Mouse (Mus musculus) ES-E14 (cell line): ENCODE measurements around the gene Klhdc4. TPM values are rescaled to one million over a fixed set of nuclear protein-coding genes. Genes with fewer than 3 reads are reported as not detected.

Experiments
- DNase-seq: peaks from one replicate; pipeline ENCODE4 v3.0.0-alpha.2; 2013; ENCODE audit warnings: low read depth, low spot score
- H3K27ac ChIP-seq: 2 replicates; pipeline ENCODE4 v1.5.1; 2012; ENCODE audit warnings: low read depth, mild to moderate bottlenecking, low read length, moderate library complexity, mixed read lengths; ENCODE audit not compliant: poor library complexity, insufficient read depth, severe bottlenecking
- H3K36me3 ChIP-seq: 2 replicates; pipeline ENCODE4 v1.6.1; 2012; ENCODE audit warnings: mild to moderate bottlenecking, low read length, moderate library complexity, mixed read lengths; ENCODE audit not compliant: control insufficient read depth, poor library complexity, insufficient read depth, severe bottlenecking
- H3K4me1 ChIP-seq, 2 experiments: fragments of 150-350 bp in 1 of 2; sonication (generic) in 1 of 2; 2 replicates each; pipeline ENCODE4 v1.6.1; 2012; ENCODE audit warnings: low read length in 2 of 2, mild to moderate bottlenecking in 1 of 2, mixed read lengths in 1 of 2; ENCODE audit not compliant: control insufficient read depth in 2 of 2, insufficient read depth in 2 of 2, poor library complexity in 1 of 2
- H3K4me3 ChIP-seq, 2 experiments: fragments of 150-350 bp in 1 of 2; sonication (generic) in 1 of 2; 2 replicates each; pipeline ENCODE4 v1.5.1; 2012; ENCODE audit warnings: low read length in 2 of 2, low read depth in 1 of 2, mild to moderate bottlenecking in 1 of 2, mixed read lengths in 1 of 2; ENCODE audit not compliant: insufficient read depth in 1 of 2, poor library complexity in 1 of 2, severe bottlenecking in 1 of 2
- H3K9ac ChIP-seq: 2 replicates; pipeline ENCODE4 v1.6.1; 2012; ENCODE audit warnings: low read depth, mild to moderate bottlenecking, low read length, mixed read lengths; ENCODE audit not compliant: poor library complexity, insufficient read depth, severe bottlenecking
- H3K9me3 ChIP-seq: fragments of 150-350 bp; sonication (generic); 2 replicates; pipeline ENCODE4 v1.6.1; 2012; ENCODE audit warnings: low read depth, mild to moderate bottlenecking, low read length; ENCODE audit not compliant: control insufficient read depth, insufficient read depth
- CHD2 ChIP-seq: IDR thresholded peaks from 2 replicates; pipeline ENCODE4 v1.6.1; 2014; ENCODE audit warnings: mild to moderate bottlenecking, low read depth, low read length, inconsistent platforms
- HCFC1 ChIP-seq: IDR thresholded peaks from 2 replicates; pipeline ENCODE4 v1.6.1; 2012; ENCODE audit warnings: low read length, inconsistent platforms, borderline replicate concordance; ENCODE audit not compliant: insufficient read depth
- MAFK ChIP-seq: IDR thresholded peaks from 2 replicates; pipeline ENCODE4 v1.6.1; 2014; ENCODE audit warnings: mild to moderate bottlenecking, low read depth, low read length, inconsistent platforms; ENCODE audit not compliant: insufficient read depth
- ZC3H11A ChIP-seq: IDR thresholded peaks from 2 replicates; pipeline ENCODE4 v1.6.1; 2012; ENCODE audit warnings: low read depth, mild to moderate bottlenecking, inconsistent platforms, low read length, borderline replicate concordance
- ZNF384 ChIP-seq: IDR thresholded peaks from 2 replicates; pipeline ENCODE4 v1.6.1; 2012; ENCODE audit warnings: low read depth, low read length, inconsistent platforms
- in situ Hi-C, 2 experiments: fragments of 600-800 bp; cut with MboI; formaldehyde crosslinking; loops; one replicate each; pipeline ENCODE4 v1.15.1; 2025; ENCODE audit warnings: low sequenced_read_pairs in 2 of 2, inconsistent platforms in 1 of 2; ENCODE audit not compliant: unreplicated experiment in 2 of 2
- total RNA-seq: library from RNA; depleted of rRNA; stranded (reverse); fragments of 300-350 nt; gene quantifications from 2 replicates; pipeline ENCODE4 v1.2.3, GENCODE M21; 2012

Klhdc4 gene
- total RNA-seq, 1 experiment = 65.9 TPM

- Histone ChIP-seq H3K4me3 (peak overlapping the region; percentile 31 to 45), H3K9me3 (no peaks in the 10 kb centered on the region), H3K27ac (no peak overlapping the region), H3K9ac (peak overlapping the region; percentile 4; the same call in 1 of the 2 replicates), H3K36me3 (peaks cover 25% of the 10 kb centered on the region), H3K4me1 (no peaks in the 10 kb centered on the region; a peak in 1 of 4 replicates)
- peak; percentile 40 for DNase-seq
- in situ Hi-C loops = no loop called here
- TF ChIP-seq HCFC1 (no peak), CHD2 (no peak), ZNF384 (no peak), MAFK (no peak), ZC3H11A (no peak)
These were observed 7.6 kb downstream of the Klhdc4 start for GRCm38 (mm10) chr8:121821770-121822169.

GRCm38 (mm10) chr8:121821320-121821719 is 8.0 kb downstream of the Klhdc4 start:
- in situ Hi-C loops = no loop called here
- H3K4me3 ChIP-seq = peak overlapping the region; percentile 31 to 45; a peak in 2 of 4 replicates
- TF ChIP-seq HCFC1 (no peak), ZNF384 (no peak), CHD2 (no peak), MAFK (no peak), ZC3H11A (no peak)
- no peaks in the 10 kb centered on the region; a peak in 1 of 4 replicates for H3K4me1 ChIP-seq
- no peaks in the 10 kb centered on the region for H3K9me3 ChIP-seq
- no peak overlapping the region for H3K27ac ChIP-seq
- no peak for DNase-seq
- H3K9ac ChIP-seq = peak overlapping the region; percentile 4; the same call in 1 of the 2 replicates
- H3K36me3 ChIP-seq = peaks cover 25% of the 10 kb centered on the region

- Histone ChIP-seq H3K27ac (no peak overlapping the region), H3K36me3 (peaks cover 25% of the 10 kb centered on the region), H3K9ac (no peak overlapping the region), H3K4me1 (no peaks in the 10 kb centered on the region; a peak in 1 of 4 replicates), H3K9me3 (no peaks in the 10 kb centered on the region), H3K4me3 (no peak overlapping the region)
- no peak for DNase-seq
- no peak for TF ChIP-seq HCFC1
- no peak for TF ChIP-seq MAFK
- TF ChIP-seq CHD2 = no peak
- no peak for TF ChIP-seq ZNF384
- TF ChIP-seq ZC3H11A = no peak
- in situ Hi-C loops = no loop called here
These were observed 8.5 kb downstream of the Klhdc4 start for GRCm38 (mm10) chr8:121820840-121821239.

- Histone ChIP-seq H3K36me3 (peaks cover 30% of the 10 kb centered on the region), H3K9ac (0 out of 2 replicates have a peak overlapping the region, but pooled peaks have one; percentile 21), H3K9me3 (no peaks in the 10 kb centered on the region), H3K4me1 (no peaks in the 10 kb centered on the region; a peak in 1 of 4 replicates), H3K4me3 (no peak overlapping the region), H3K27ac (no peak overlapping the region)
- no peak for DNase-seq
- TF ChIP-seq ZC3H11A (no peak), ZNF384 (no peak)
- in situ Hi-C loops = no loop called here
These were observed 11.1 kb downstream of the Klhdc4 start for GRCm38 (mm10) chr8:121818226-121818625.

GRCm38 (mm10) chr8:121811931-121812570 is 17.3 kb downstream of the Klhdc4 start:
- in situ Hi-C loops = no loop called here
- Histone ChIP-seq H3K27ac (no peak overlapping the region), H3K4me3 (no peak overlapping the region), H3K9ac (no peak overlapping the region), H3K9me3 (no peaks in the 10 kb centered on the region), H3K4me1 (peaks cover 0 to 3% of the 10 kb centered on the region in 2 experiments; a peak in 1 of 4 replicates), H3K36me3 (peaks cover 20% of the 10 kb centered on the region; the same call in 1 of the 2 replicates)
- TF ChIP-seq ZNF384 (no peak), HCFC1 (no peak), MAFK (no peak), CHD2 (no peak), ZC3H11A (no peak)
- DNase-seq = no peak
